Mouse (Mus musculus): ENCODE results near the gene Kcnip4. TPM values are rescaled to one million over a fixed set of nuclear protein-coding genes. Genes with fewer than 3 reads are reported as not detected.

The Kcnip4 gene
- polyA plus RNA-seq, 1 experiment from 2014 or later = 3.0 TPM

DNA sequence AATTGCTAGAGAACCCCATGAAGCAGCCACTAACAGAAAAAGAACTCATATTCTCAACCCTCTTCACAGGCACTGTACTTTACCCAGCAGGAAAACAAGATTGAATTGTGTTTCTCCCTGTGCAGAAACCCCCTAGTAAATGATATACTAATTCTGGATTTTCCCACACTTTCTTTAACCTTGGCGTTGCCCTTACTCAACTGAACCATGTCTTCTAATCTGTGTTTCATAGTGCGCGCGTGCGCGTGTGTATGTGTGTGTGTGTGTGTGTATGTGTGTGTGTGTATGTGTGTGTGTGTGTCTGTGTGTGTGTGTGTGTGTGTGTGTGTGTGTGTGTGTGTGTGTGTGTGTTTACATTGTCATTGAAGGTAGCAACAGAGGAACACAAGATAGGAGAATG lies 283.0 kb downstream of the Kcnip4 start:
- Histone ChIP-seq H3K9me3 (replicated peaks) (no peaks in the 10 kb centered on the region), H3K9ac (no peak overlapping the region), H3K4me2 (replicated peaks) (no peak overlapping the region), H3K4me1 (no peaks in the 10 kb centered on the region), H3K4me3 (replicated peaks) (no peak overlapping the region), H3K27ac (replicated peaks) (no peak overlapping the region), H3K27me3 (no peaks in the 10 kb centered on the region), H3K36me3 (no peaks in the 10 kb centered on the region)
- ATAC-seq (ENCODE audit: insufficient number of reproducible peaks, low FRiP score, low TSS enrichment, low read depth) = no peak
- WGBS = 99% methylated on average over 6 of the region's 6 CpGs

DNA sequence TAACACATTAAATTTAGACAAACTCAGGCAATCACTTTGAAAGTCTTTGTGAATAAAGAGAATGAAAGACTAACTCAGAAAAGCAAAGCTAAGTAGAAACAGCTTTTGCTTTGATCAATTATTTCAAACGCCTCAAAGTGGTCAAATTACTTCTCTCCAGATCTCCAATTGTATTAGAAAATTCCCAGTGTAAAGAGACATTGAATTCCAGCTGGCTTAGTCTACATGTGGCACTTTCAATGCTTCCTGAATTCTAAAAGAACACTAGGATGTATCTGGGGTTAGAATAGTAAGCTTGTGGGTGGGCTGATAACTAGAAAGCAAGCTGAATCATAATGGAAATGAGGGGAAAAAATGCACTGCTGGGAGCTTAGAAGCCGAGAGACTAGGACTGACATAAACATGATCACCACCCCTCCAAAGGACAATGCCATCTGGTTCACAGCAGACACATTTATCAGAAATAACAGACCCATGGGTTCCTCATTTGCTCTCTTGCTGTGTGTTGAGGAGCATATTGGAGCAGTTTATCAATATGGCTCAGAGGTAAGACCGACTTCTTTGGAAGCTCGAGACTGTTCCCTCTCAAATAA lies 323.4 kb downstream of the Kcnip4 start:
- no peak overlapping the region for H3K4me2 ChIP-seq (replicated peaks)
- WGBS = 42% methylated on average over 4 of the region's 4 CpGs
- no peaks in the 10 kb centered on the region for H3K4me1 ChIP-seq
- no peak overlapping the region for H3K27ac ChIP-seq (replicated peaks)
- no peak overlapping the region for H3K9ac ChIP-seq
- no peak for ATAC-seq (ENCODE audit: insufficient number of reproducible peaks, low FRiP score, low TSS enrichment, low read depth)
- no peaks in the 10 kb centered on the region for H3K36me3 ChIP-seq
- no peaks in the 10 kb centered on the region for H3K9me3 ChIP-seq (replicated peaks)
- H3K4me3 ChIP-seq (replicated peaks) = no peak overlapping the region
- no peaks in the 10 kb centered on the region for H3K27me3 ChIP-seq

DNA sequence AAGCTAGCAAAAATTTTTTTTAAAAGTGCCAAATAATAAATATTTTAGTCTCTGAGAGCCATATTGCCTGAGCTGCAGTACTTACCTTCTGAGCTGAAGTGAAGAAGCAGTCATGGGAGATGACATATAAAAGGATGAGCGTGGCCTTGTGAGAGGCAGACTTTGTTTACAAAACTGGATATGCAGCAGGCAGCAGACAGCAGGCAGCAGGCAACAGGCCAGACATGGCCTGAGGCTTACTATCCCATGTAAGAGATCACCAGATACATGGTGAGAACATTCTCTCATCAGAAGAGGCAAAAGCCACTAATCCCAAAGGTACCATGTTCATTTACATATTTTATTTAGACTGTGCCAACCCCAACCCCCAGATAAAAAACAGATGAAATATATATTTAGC lies 336.5 kb downstream of the Kcnip4 start:
- Histone ChIP-seq H3K36me3 (no peaks in the 10 kb centered on the region), H3K4me2 (replicated peaks) (no peak overlapping the region), H3K9ac (no peak overlapping the region), H3K4me3 (replicated peaks) (no peak overlapping the region), H3K9me3 (replicated peaks) (no peaks in the 10 kb centered on the region), H3K27ac (replicated peaks) (no peak overlapping the region), H3K4me1 (no peaks in the 10 kb centered on the region), H3K27me3 (no peaks in the 10 kb centered on the region)
- no peak for ATAC-seq (ENCODE audit: insufficient number of reproducible peaks, low FRiP score, low TSS enrichment, low read depth)
- 75% methylated on average over 1 of the region's 1 CpGs for WGBS

DNA sequence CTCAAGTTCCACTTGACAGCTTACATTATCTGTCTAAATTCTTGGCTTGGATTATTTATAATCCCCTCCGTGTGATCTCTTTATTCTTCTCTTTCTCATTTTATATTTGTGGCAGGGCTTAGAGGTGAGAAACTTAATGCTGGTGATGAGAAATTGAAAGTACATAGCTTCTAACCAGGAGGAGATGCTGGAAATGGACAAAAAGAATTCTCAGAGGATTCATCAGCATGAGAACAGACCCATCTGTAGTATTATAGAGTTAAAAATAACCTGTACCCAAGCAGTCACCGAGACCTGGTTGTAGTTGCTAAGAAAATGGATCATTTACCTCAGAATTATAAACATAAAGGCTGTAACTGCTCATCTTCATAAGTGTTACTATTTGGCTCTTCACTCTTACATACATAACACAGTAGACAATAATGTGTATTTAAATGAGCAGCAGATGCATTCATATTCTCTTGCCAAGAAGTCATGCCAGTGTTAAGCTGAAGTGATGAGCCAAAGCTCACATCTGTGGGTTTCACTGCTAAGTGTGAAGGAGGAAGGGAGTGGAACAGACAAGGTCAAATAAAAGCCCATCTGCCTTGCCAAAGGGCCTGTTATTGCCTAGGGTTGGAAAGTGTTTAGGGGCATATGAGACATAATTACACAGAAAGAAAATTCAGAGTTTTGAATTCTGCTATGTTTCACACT lies 374.4 kb downstream of the Kcnip4 start:
- Histone ChIP-seq H3K4me2 (replicated peaks) (no peak overlapping the region), H3K27me3 (no peaks in the 10 kb centered on the region), H3K27ac (replicated peaks) (no peak overlapping the region), H3K9ac (no peak overlapping the region), H3K4me3 (replicated peaks) (no peak overlapping the region), H3K36me3 (no peaks in the 10 kb centered on the region), H3K9me3 (replicated peaks) (no peaks in the 10 kb centered on the region), H3K4me1 (no peaks in the 10 kb centered on the region)
- WGBS = 58% methylated on average over 2 of the region's 2 CpGs
- ATAC-seq (ENCODE audit: insufficient number of reproducible peaks, low FRiP score, low TSS enrichment, low read depth) = no peak

DNA sequence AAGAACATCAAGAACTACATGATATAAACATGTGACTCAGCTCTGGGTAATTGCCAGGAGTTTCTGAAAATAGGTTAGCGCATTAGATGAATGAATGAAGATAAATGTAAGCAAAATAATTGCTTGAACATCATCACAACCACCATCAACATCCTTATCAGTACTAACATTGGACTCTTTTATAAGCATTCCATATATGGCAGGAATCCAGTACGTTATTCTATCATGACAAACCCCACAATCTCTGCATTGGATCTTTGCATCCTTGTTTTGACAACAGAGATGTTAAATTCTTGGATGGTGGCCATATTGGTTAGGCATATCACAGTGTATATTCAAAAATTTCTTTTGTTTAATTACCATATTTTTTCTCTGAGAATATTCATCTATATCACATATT lies 375.0 kb downstream of the Kcnip4 start:
- H3K27ac ChIP-seq (replicated peaks) = no peak overlapping the region
- no peaks in the 10 kb centered on the region for H3K36me3 ChIP-seq
- no peak overlapping the region for H3K9ac ChIP-seq
- H3K9me3 ChIP-seq (replicated peaks) = no peaks in the 10 kb centered on the region
- ATAC-seq (ENCODE audit: insufficient number of reproducible peaks, low FRiP score, low TSS enrichment, low read depth) = no peak
- no peak overlapping the region for H3K4me2 ChIP-seq (replicated peaks)
- no peak overlapping the region for H3K4me3 ChIP-seq (replicated peaks)
- H3K4me1 ChIP-seq = no peaks in the 10 kb centered on the region
- 68% methylated on average over 2 of the region's 2 CpGs for WGBS
- no peaks in the 10 kb centered on the region for H3K27me3 ChIP-seq

DNA sequence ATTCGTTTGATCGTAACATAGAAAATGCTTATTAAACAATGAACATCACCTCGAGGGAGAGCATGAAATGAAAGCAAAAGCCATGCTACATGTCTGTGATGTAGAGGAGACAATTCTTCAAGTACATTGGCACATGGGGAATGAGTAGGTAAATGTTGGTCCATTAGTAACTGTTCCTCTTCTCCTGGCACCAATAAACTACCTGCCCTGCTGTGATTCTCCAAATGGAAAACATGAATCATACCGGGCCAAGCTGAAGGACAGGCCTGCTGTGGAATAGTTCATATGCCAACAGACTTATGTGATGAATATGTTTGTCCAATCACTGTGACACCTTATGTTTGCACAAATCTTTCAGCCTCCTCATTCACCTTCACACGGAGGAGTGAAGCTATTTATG lies 429.3 kb downstream of the Kcnip4 start:
- Histone ChIP-seq H3K4me1 (no peaks in the 10 kb centered on the region), H3K4me3 (replicated peaks) (no peak overlapping the region), H3K9ac (no peak overlapping the region), H3K4me2 (replicated peaks) (no peak overlapping the region), H3K9me3 (replicated peaks) (no peaks in the 10 kb centered on the region), H3K36me3 (no peaks in the 10 kb centered on the region), H3K27me3 (no peaks in the 10 kb centered on the region), H3K27ac (replicated peaks) (no peak overlapping the region)
- ATAC-seq (ENCODE audit: insufficient number of reproducible peaks, low FRiP score, low TSS enrichment, low read depth) = no peak
- WGBS = 84% methylated on average over 5 of the region's 5 CpGs

DNA sequence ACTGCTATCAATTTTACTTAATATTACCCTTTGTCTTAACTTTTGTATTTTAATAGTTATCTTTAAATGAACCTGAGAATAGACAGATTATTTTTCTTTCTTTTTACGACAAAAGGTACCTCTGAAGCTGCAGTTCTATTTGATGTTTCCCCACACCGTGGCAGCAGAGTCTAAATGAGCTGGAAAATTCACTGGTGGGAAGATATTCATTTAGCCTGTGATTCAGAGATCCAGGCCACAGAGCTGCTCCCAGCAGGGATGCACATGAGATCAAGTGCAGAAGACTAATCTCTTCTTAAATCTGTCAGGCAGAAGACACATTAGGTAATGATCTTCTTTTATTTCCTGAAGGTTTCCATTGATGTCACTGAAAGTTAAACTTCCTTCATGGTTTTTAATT lies 429.8 kb downstream of the Kcnip4 start:
- Histone ChIP-seq H3K9me3 (replicated peaks) (no peaks in the 10 kb centered on the region), H3K27ac (replicated peaks) (no peak overlapping the region), H3K36me3 (no peaks in the 10 kb centered on the region), H3K4me3 (replicated peaks) (no peak overlapping the region), H3K9ac (no peak overlapping the region), H3K4me2 (replicated peaks) (no peak overlapping the region), H3K27me3 (no peaks in the 10 kb centered on the region), H3K4me1 (no peaks in the 10 kb centered on the region)
- 69% methylated on average over 2 of the region's 2 CpGs for WGBS
- no peak for ATAC-seq (ENCODE audit: insufficient number of reproducible peaks, low FRiP score, low TSS enrichment, low read depth)

DNA sequence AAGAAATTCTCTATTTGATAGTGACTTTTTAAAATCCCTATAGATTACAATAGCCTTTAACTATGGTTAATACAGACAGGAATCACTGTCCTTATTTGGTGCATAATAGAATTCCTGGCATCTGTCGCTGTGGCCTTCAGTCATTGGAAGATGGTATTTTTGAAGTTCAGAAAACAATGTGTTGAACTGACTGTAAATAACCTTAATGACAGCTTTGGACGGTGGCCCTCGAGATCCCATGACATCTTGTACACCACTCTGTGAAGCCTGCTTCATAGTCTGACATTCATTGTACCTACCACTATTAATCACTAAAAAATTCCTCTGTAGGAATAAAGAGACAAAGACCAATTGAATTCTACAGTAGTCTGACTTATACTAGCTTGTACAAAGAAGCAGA lies 430.4 kb downstream of the Kcnip4 start:
- ATAC-seq (ENCODE audit: insufficient number of reproducible peaks, low FRiP score, low TSS enrichment, low read depth) = no peak

DNA sequence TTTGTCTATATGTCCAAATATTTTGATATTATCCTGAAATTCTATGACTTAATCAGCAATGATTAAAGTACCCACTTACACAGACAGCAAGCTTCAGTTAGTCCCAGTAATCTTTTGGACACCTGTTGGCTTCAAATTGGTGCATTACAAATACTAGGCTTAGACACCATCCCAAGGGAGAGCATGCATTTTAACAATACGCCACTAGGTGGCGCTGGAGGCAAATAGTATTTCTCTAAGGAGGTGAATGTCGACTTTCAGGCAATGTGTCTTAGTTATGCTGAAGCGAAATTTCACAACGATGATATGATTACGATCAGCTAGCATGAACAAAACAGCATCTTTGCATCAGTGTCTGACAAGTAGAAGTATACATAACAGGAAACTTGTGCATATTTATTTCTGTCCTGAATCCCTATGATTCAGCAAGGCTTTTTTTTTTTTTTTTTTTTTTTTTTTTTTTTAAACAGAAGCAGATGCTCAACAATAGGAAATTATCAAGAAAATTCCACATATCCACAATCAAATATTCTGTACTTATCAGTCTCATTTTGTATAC lies 434.5 kb downstream of the Kcnip4 start:
- no peak overlapping the region for H3K4me3 ChIP-seq (replicated peaks)
- ATAC-seq (ENCODE audit: insufficient number of reproducible peaks, low FRiP score, low TSS enrichment, low read depth) = no peak

More for the DNA sequence above, 430.4 kb downstream of the Kcnip4 start:
- WGBS = 76% methylated on average over 3 of the region's 3 CpGs
- Histone ChIP-seq H3K27ac (replicated peaks) (no peak overlapping the region), H3K9me3 (replicated peaks) (no peaks in the 10 kb centered on the region), H3K4me1 (no peaks in the 10 kb centered on the region), H3K4me2 (replicated peaks) (no peak overlapping the region), H3K27me3 (no peaks in the 10 kb centered on the region), H3K4me3 (replicated peaks) (no peak overlapping the region), H3K9ac (no peak overlapping the region), H3K36me3 (no peaks in the 10 kb centered on the region)

DNA sequence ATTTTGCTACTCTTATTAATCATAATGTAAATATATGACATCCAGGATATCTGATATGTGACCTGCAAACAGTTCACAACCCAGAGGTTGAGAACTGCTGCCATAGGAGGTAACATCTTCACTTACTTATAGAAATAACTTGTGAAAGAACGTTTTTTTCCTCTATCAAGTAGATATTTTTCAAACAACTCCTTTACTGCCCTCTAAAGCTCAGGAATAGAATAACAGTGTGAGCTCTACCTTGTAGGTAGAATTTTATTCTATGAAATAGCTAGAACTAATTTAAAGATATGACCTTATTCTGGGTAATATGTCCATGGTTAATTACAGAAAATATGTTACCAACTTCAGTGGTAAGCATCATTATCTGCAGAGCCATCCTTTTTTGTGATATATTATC lies 459.1 kb downstream of the Kcnip4 start:
- no peaks in the 10 kb centered on the region for H3K9me3 ChIP-seq (replicated peaks)
- no peak overlapping the region for H3K9ac ChIP-seq
- H3K36me3 ChIP-seq = no peaks in the 10 kb centered on the region
- no peak overlapping the region for H3K4me2 ChIP-seq (replicated peaks)
- no peak overlapping the region for H3K27ac ChIP-seq (replicated peaks)
- 19% methylated on average over 1 of the region's 1 CpGs for WGBS
- ATAC-seq (ENCODE audit: insufficient number of reproducible peaks, low FRiP score, low TSS enrichment, low read depth) = no peak
- H3K27me3 ChIP-seq = no peaks in the 10 kb centered on the region
- no peaks in the 10 kb centered on the region for H3K4me1 ChIP-seq
- H3K4me3 ChIP-seq (replicated peaks) = no peak overlapping the region

More for the DNA sequence above, 434.5 kb downstream of the Kcnip4 start:
- Histone ChIP-seq H3K9ac (no peak overlapping the region), H3K36me3 (no peaks in the 10 kb centered on the region), H3K9me3 (replicated peaks) (no peaks in the 10 kb centered on the region), H3K4me1 (no peaks in the 10 kb centered on the region), H3K27me3 (no peaks in the 10 kb centered on the region), H3K4me2 (replicated peaks) (0 out of 2 replicates have a peak overlapping the region, but pooled peaks have one; percentile 27), H3K27ac (replicated peaks) (no peak overlapping the region)
- 7% methylated on average over 6 of the region's 6 CpGs for WGBS

DNA sequence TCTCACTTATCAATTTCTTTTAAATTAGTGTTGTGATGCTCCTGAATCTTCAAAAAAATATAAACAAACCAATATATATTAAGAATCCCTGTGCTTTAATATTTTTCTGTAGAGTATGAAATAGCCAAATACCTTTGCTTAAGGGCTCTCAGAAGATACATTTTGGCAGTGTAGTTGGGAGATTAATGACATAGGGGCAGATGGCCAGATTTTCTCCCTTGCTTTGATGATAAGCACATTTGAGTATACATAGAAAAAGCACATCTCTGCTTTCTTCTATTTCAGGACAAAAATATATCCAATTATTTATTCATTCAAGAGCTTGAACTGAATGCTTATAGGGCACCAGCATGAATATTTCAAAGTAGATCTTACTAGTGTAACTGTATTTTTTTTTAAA lies 465.8 kb downstream of the Kcnip4 start:
- Histone ChIP-seq H3K4me2 (replicated peaks) (no peak overlapping the region), H3K27me3 (no peaks in the 10 kb centered on the region), H3K4me1 (no peaks in the 10 kb centered on the region), H3K36me3 (no peaks in the 10 kb centered on the region), H3K9ac (no peak overlapping the region), H3K4me3 (replicated peaks) (no peak overlapping the region), H3K27ac (replicated peaks) (no peak overlapping the region), H3K9me3 (replicated peaks) (no peaks in the 10 kb centered on the region)
- no peak for ATAC-seq (ENCODE audit: insufficient number of reproducible peaks, low FRiP score, low TSS enrichment, low read depth)
